Mouse (Mus musculus) left cerebral cortex, adult 8-10 months (tissue): ENCODE data around the gene Sh3pxd2a. TPM values are rescaled to one million over a fixed set of nuclear protein-coding genes. Genes with fewer than 3 reads are reported as not detected.
"Not testable (repeated sequence)": the region's sequence is repeated elsewhere in the genome, so short reads cannot be mapped to it uniquely, and the experiment has no call there.

Experiments used
- DNase-seq, 2 experiments: peaks; one replicate each; pipeline ENCODE4 v3.0.0; 2022; ENCODE audit warnings: low spot score in 2 of 2
- total RNA-seq, 4 experiments: library from RNA; stranded (reverse); gene quantifications; 2 replicates each; pipeline ENCODE4 v1.2.4; 2022

Sh3pxd2a gene
- total RNA-seq, 4 experiments from 2014 or later: 29.9 to 33.2 (median 31.8) TPM

DNA sequence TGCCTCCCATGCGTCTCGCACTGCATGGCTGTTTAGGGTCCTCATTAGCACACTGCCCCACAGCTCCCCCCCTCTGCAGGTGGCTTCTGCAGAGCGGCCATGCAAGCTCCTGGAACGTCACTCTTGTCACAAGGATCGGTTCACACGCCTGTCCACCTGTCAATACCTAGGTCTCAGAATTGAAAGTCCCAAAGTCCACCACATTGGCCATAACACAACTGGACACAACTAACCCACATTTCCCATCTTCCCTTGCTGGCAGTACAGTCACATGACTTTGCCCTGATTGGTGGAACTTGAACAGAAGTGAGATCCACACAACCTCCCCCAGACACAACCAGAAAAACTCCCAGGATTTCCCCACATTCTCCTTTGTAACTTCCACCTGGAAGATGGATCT lies 53.9 kb downstream of the Sh3pxd2a start:
- no peak for DNase-seq

- no peak for DNase-seq
Measured at GRCm38 (mm10) chr19:47409142-47409541, 55.1 kb downstream of the Sh3pxd2a start.

- no peak for DNase-seq
Measured at GRCm38 (mm10) chr19:47408656-47409055, 55.5 kb downstream of the Sh3pxd2a start.

DNA sequence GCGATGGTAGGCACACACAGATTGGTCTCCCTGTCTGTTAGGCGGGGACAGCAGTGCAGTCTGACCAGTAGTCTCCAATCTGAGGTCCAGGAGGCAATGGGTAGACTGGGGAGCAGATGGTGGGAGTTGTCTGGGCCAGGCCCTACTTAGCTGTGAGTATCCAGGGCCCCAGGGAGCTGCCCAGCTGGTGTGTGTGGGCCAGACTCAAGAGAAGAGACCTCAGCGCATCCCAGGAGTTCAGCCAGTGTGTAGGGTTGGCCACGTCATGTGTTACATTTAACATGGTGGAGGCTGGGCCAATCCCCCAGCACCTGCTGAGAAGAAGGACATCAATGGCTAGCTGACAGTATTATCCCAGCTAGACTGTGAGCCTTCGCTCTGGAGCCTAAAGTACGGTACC lies 56.9 kb downstream of the Sh3pxd2a start:
- no peak for DNase-seq

GRCm38 (mm10) chr19:47406524-47406923 lies 57.7 kb downstream of the Sh3pxd2a start:
- no peak for DNase-seq

GRCm38 (mm10) chr19:47405548-47405947 lies 58.7 kb downstream of the Sh3pxd2a start:
- no peak for DNase-seq

- no peak for DNase-seq
Measured at GRCm38 (mm10) chr19:47403391-47404379, 60.5 kb downstream of the Sh3pxd2a start.

- DNase-seq: no peak
Measured at GRCm38 (mm10) chr19:47402976-47403375, 61.2 kb downstream of the Sh3pxd2a start.

DNA sequence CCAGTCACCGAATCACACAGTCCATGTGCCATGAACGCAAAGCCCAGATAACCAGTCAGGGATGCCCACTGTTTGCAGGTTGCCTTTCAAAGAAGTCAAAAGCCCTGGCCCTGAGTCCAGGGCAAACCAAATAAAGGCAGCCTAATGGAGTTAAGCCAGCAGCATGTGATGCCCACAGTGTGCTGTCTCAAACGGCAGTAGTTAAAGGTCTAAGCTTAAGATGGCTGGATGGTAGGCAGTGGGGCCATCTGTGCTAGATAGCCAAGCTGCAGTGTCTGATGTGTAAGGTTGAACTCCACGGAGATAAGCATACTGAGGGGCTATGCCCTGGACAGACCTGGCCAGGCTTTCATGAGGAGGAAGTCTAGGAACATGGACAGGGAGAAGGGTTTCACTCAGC lies 61.7 kb downstream of the Sh3pxd2a start:
- DNase-seq: no peak

GRCm38 (mm10) chr19:47399709-47400108 lies 64.5 kb downstream of the Sh3pxd2a start:
- no peak for DNase-seq

GRCm38 (mm10) chr19:47399029-47399428 lies 65.2 kb downstream of the Sh3pxd2a start:
- DNase-seq: no peak

- no peak for DNase-seq
Measured at GRCm38 (mm10) chr19:47397882-47398671, 66.1 kb downstream of the Sh3pxd2a start.

DNA sequence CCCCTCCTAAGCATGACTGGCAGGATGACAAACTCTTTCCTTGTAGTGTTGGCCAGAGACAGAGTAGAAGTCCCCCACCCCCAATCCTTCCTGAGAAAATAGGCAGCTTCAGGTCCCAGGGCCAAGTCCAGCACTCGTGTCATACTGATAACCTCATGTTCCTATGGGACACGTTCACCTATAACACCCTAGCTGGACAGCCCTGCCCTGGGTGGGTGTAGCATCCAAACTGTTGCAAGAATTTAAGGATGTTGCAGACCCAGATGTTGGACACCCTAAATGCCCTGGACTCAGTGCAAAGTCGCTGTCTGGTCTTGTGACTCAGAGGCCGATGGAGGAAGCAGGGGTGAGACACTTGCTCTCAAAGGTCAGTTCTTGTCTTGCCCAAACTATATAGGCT lies 68.9 kb downstream of the Sh3pxd2a start:
- DNase-seq: no peak

DNA sequence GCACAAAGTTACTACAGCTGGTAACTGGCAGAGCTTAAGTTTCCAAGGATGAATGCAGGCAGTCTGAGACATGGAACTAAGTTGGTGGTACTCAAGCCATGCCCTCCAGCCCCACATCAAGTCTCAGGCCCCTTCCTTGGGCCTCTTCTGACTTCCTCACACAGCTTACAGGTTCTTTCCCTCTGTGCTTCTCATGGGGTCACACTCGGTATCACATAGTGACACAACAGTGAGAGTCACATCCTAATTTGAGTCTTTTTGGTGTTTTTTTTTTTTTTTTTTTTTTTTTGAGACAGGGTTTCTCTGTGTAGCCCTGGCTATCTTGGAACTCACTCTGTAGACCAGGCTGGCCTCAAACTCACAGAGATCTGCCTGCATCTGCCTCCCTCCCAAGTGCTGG lies 69.4 kb downstream of the Sh3pxd2a start:
- not testable (repeated sequence) for DNase-seq

DNA sequence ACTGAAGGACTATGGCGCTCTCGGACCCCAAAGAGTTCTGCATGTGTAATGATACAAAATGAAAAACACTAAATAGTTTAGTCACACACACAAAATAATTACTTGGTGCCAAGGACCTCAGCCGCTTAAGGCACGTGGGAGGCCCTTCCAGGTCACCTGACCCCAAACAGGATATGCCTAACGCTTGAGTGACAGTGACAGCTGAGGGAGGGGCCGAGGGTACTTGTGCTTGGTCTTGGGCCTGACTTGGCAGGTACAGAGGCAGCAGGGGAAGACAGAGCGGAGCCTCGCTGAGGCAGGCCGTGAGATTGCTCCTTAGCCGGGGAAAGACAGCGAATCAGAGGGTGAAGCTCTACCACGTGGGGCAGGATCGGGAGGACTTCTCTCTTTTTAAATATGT lies 73.3 kb downstream of the Sh3pxd2a start:
- DNase-seq: no peak

DNA sequence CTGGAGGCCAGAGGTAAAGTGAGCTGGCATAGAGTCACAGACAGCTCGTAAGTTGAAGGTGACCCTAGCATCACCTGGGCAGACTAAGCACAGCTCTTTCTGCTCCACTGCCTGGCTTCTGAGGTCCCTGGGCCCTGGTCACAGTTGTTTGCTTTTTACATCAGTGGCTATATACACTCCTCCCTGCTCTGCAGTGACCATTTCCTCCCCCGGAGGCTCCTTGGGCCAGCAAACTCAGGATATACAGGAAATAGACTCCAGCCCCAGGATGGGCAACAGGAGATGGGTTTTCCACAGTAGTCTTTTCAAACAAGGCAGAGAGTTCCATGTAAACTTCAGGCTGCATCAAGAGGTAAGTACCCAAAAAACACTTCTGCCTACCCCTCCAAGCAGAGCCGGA lies 76.3 kb downstream of the Sh3pxd2a start:
- no peak for DNase-seq

- DNase-seq: no peak
Measured at GRCm38 (mm10) chr19:47387395-47387794, 76.8 kb downstream of the Sh3pxd2a start.

GRCm38 (mm10) chr19:47385971-47386370 lies 78.2 kb downstream of the Sh3pxd2a start:
- DNase-seq: no peak

- no peak for DNase-seq
Measured at GRCm38 (mm10) chr19:47384639-47385038, 79.6 kb downstream of the Sh3pxd2a start.

GRCm38 (mm10) chr19:47384036-47384435 lies 80.2 kb downstream of the Sh3pxd2a start:
- no peak for DNase-seq

DNA sequence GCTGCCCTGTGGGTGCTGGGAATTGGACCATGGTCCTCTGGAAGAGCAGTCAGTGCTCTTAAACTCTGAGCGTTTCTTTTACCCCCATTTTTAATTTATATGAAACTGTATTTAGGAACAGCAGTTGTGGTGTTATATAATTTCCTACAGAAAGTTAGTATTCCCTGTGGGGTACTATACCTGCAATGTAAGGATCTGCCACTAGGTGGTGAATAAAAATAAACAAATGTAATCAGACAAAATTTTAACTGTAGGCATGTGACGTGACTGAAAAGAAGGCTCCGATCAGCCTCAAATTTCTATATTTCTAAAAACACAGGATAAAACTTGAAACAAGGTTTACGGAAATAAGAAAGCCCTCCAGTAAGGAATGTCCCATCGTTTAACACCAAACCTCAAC lies 81.9 kb downstream of the Sh3pxd2a start:
- no peak for DNase-seq

- no peak for DNase-seq
Measured at GRCm38 (mm10) chr19:47381011-47381410, 83.2 kb downstream of the Sh3pxd2a start.
